Mouse (Mus musculus) CH12.LX (cell line): ENCODE results near the gene Fancd2.

ENCODE experiments used
- CTCF ChIP-seq, 2 experiments: IDR thresholded peaks in 1 of 2; conservative IDR thresholded peaks in 1 of 2; 2 replicates each; pipeline ENCODE4 v1.5.1; 2011 to 2012; ENCODE audit warnings: low read depth in 2 of 2, low read length in 2 of 2, improper control_type of control experiment in 1 of 2, inconsistent platforms in 1 of 2, mild to moderate bottlenecking in 1 of 2, moderate library complexity in 1 of 2
- EP300 ChIP-seq: IDR thresholded peaks from 2 replicates; pipeline ENCODE4 v1.6.1; 2011; ENCODE audit warnings: low read length, improper control_type of control experiment
- JUN ChIP-seq: IDR thresholded peaks from 2 replicates; pipeline ENCODE4 v1.6.1; 2011; ENCODE audit warnings: low read depth, mild to moderate bottlenecking, low read length, improper control_type of control experiment, moderate library complexity; ENCODE audit not compliant: insufficient read depth
- MAX ChIP-seq: IDR thresholded peaks from 2 replicates; pipeline ENCODE4 v1.6.1; 2011; ENCODE audit warnings: low read length, improper control_type of control experiment
- MAZ ChIP-seq: IDR thresholded peaks from 2 replicates; pipeline ENCODE4 v1.6.1; 2012; ENCODE audit warnings: low read depth, mild to moderate bottlenecking, inconsistent platforms, low read length, improper control_type of control experiment, moderate library complexity
- NRF1 ChIP-seq: IDR thresholded peaks from 2 replicates; pipeline ENCODE4 v1.6.1; 2014; ENCODE audit warnings: low read depth, mild to moderate bottlenecking, inconsistent platforms, low read length, improper control_type of control experiment, moderate library complexity
- POLR2A ChIP-seq: IDR thresholded peaks from 2 replicates; pipeline ENCODE4 v1.6.1; 2011; ENCODE audit warnings: low read depth, mild to moderate bottlenecking, improper control_type of control experiment, low read length
- SMC3 ChIP-seq: IDR thresholded peaks from 2 replicates; pipeline ENCODE4 v1.6.1; 2011; ENCODE audit warnings: low read depth, low read length, improper control_type of control experiment
- USF1 ChIP-seq: IDR thresholded peaks from 2 replicates; pipeline ENCODE4 v1.6.1; 2014; ENCODE audit warnings: low read depth, mild to moderate bottlenecking, inconsistent platforms, low read length, improper control_type of control experiment
- ZKSCAN1 ChIP-seq: IDR thresholded peaks from 2 replicates; pipeline ENCODE4 v1.6.1; 2012; ENCODE audit warnings: low read depth, inconsistent platforms, low read length, improper control_type of control experiment, borderline replicate concordance

- no peak for TF ChIP-seq USF1
- no peak for TF ChIP-seq JUN
- TF ChIP-seq EP300: no peak
- no peak for TF ChIP-seq NRF1
- no peak for TF ChIP-seq MAX
- TF ChIP-seq CTCF (conservative IDR thresholded peaks at IDR 0.05 in 1 of 2, IDR thresholded peaks at IDR 0.05 in 1 of 2; ENCODE audit: low read depth in 2 of 2, low read length in 2 of 2): no peak
- TF ChIP-seq SMC3: no peak
- TF ChIP-seq POLR2A: no peak
- no peak for TF ChIP-seq ZKSCAN1
- TF ChIP-seq MAZ: no peak
Observed at GRCm38 (mm10) chr6:113608871-113609270, 77.4 kb downstream of the Fancd2 start.
